Mouse (Mus musculus) hindbrain, embryonic 16.5 days (tissue): Measurements from ENCODE around the gene Trpv1. TPM values are rescaled to one million over a fixed set of nuclear protein-coding genes. Genes with fewer than 3 reads are reported as not detected.

Experiments
- ATAC-seq: fragments of 200-750 bp; cut with Nextera tagmentation; 2 replicates; pipeline ENCODE4 v1.8.0; 2017; ENCODE audit warnings: moderate TSS enrichment, moderate library complexity
- H3K27ac ChIP-seq: fragments of 300-500 bp; sonication (generic); 2 replicates; pipeline ENCODE4 v1.5.1; 2014; ENCODE audit warnings: low read depth, mild to moderate bottlenecking, control low read depth, low read length, moderate library complexity
- H3K27me3 ChIP-seq: fragments of 300-500 bp; sonication (generic); replicated peaks from 2 replicates; pipeline ENCODE4 v1.6.1; 2014; ENCODE audit warnings: low read length; ENCODE audit not compliant: control insufficient read depth, insufficient read depth
- H3K36me3 ChIP-seq: fragments of 300-500 bp; sonication (generic); 2 replicates; pipeline ENCODE4 v1.6.1; 2014; ENCODE audit warnings: mild to moderate bottlenecking, low read length, moderate library complexity, mixed read lengths; ENCODE audit not compliant: control insufficient read depth, insufficient read depth
- H3K4me1 ChIP-seq: fragments of 300-500 bp; sonication (generic); 2 replicates; pipeline ENCODE4 v1.6.1; 2014; ENCODE audit warnings: low read depth, low read length; ENCODE audit not compliant: control insufficient read depth, insufficient read depth
- H3K4me2 ChIP-seq: fragments of 300-500 bp; sonication (generic); 2 replicates; pipeline ENCODE4 v1.6.1; 2014; ENCODE audit warnings: mild to moderate bottlenecking, low read length, control low read depth, moderate library complexity
- H3K4me3 ChIP-seq: fragments of 300-500 bp; sonication (generic); 2 replicates; pipeline ENCODE4 v1.5.1; 2014; ENCODE audit warnings: mild to moderate bottlenecking, low read length, control low read depth, moderate library complexity
- H3K9ac ChIP-seq: fragments of 300-500 bp; sonication (generic); 2 replicates; pipeline ENCODE4 v1.6.1; 2014; ENCODE audit warnings: low read depth, mild to moderate bottlenecking, control low read depth, low read length, moderate library complexity
- H3K9me3 ChIP-seq: fragments of 300-500 bp; sonication (generic); 2 replicates; pipeline ENCODE4 v1.6.1; 2014; ENCODE audit warnings: mild to moderate bottlenecking, low read length, moderate library complexity; ENCODE audit not compliant: control insufficient read depth
- WGBS: fragments of 180-500 bp; shearing (Covaris S2); extraction: QIAGEN DNeasy Blood & Tissue Kit; methylation state at CpG from one replicate; pipeline ENCODE4 v1.1.7; 2014; 5-methylcytosine and 5-hydroxymethylcytosine counted together
- polyA plus RNA-seq: library from polyadenylated mRNA; unstranded; fragments of >200 nt; fragmentation: Nextera tagmentation; extraction: Ambion mirVana; gene quantifications from 2 replicates; pipeline ENCODE4 v1.2.1, GENCODE M21; 2015

The Trpv1 gene
- polyA plus RNA-seq, 1 experiment from 2014 or later, result 0.40 TPM

DNA sequence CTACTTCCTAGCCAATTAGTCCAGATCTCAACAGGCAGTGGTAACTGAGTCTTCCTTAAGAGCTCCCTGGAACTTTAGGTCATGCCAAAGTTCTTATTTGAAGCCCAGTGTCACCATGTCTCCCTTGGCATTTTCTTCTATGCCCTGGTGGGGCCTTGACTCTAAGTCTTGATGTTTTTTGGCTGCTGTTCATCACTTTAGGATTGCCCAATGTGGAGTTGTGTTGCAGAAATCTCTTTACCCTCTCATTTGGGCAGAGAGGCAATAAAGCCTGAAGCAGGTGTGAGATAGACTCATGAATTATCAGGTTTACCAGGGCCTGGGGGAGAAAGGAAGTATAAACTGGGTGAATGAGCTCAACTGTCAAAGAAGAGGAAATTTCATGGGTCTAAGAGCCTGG is 24.6 kb downstream of the Trpv1 start:
- Histone ChIP-seq H3K9ac (no peak overlapping the region), H3K9me3 (no peaks in the 10 kb centered on the region), H3K27me3 (no peaks in the 10 kb centered on the region), H3K4me3 (no peak overlapping the region), H3K27ac (no peak overlapping the region), H3K36me3 (no peaks in the 10 kb centered on the region), H3K4me2 (no peak overlapping the region), H3K4me1 (no peaks in the 10 kb centered on the region)
- ATAC-seq, result no peak

DNA sequence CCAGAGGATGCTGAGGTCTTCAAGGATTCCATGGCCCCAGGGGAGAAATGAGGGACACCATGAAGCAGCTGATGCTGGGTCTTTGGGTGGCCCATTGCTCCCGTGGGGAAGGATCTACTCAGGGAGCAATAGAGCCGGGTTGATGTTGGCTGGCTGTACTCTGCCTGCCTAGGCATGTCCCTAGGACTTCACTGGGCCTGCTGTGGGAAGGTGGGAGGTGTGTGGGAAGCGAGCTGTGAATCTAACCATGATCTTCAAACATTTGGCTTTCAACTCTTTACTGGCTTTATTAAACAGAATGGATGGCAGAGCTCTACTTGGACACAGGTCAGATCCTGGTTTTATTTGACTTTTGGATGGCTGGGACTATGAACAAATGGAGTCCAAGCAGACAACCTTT is 26.4 kb downstream of the Trpv1 start:
- no peaks in the 10 kb centered on the region for H3K36me3 ChIP-seq
- WGBS, result 71% methylated on average over 3 of the region's 3 CpGs
- no peak overlapping the region for H3K27ac ChIP-seq
- no peaks in the 10 kb centered on the region for H3K9me3 ChIP-seq
- ATAC-seq, result no peak
- no peaks in the 10 kb centered on the region for H3K27me3 ChIP-seq
- no peak overlapping the region for H3K4me3 ChIP-seq
- H3K4me1 ChIP-seq, result no peaks in the 10 kb centered on the region
- H3K4me2 ChIP-seq, result no peak overlapping the region
- no peak overlapping the region for H3K9ac ChIP-seq

DNA sequence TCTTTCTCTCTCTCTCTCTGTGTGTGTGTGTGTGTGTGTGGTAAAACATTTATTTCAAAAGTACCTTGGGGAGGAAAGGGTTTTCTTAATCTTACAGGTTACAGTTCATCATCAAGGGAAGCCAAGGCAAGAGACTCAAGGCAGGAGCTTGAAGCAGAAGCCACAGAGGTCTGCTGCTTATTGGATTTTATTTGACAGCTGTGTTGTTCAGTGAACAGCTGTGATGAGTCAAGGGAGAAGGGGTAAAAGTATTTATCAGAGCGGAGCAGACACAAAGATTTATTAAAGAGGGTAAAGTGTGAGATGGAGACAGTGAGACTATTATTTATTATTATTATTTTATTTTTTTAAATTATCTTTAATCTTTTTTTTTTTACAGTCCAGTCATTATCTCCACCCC is 27.3 kb downstream of the Trpv1 start:
- H3K27me3 ChIP-seq, result no peaks in the 10 kb centered on the region
- H3K4me3 ChIP-seq, result no peak overlapping the region
- no peaks in the 10 kb centered on the region for H3K36me3 ChIP-seq
- H3K9ac ChIP-seq, result no peak overlapping the region
- ATAC-seq, result no peak
- H3K4me2 ChIP-seq, result no peak overlapping the region
- WGBS, result 93% methylated on average over 1 of the region's 1 CpGs
- no peak overlapping the region for H3K27ac ChIP-seq
- no peaks in the 10 kb centered on the region for H3K9me3 ChIP-seq
- no peaks in the 10 kb centered on the region for H3K4me1 ChIP-seq

DNA sequence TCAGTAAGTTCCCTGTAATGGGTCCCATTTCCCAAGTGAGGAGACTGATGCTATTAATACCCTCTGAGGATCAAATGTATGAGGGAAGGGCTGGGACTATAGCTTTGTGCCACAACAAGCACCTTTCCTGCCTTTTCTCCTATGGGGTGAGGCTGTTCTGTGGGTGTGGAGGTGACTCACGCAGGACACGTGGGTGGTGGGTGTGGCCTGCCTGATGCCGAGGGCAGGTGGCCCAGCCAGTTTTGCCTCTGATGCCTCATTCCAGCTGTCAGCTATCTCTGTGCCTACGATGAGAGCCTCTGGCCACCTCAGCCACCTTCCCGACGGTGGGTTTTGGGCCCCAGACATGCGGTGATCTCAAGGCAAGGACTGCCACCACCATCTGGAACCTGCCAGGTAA is 33.2 kb downstream of the Trpv1 start, which contains the start of gene Trpv3:
Gene Trpv3, plus strand, starts transcription at position 122 of the 400 bp plus-strand sequence.
- Histone ChIP-seq H3K9ac (no peak within 1 kb of the TSS), H3K27ac (no peak within 1 kb of the TSS), H3K27me3 (no peaks in the 10 kb centered on the region), H3K4me2 (no peak within 1 kb of the TSS), H3K36me3 (no peaks in the 10 kb centered on the region), H3K4me3 (no peak within 1 kb of the TSS), H3K4me1 (no peaks in the 10 kb centered on the region), H3K9me3 (no peaks in the 10 kb centered on the region)
- ATAC-seq, result no peak
- WGBS, result 86% methylated on average over 7 of the region's 7 CpGs

DNA sequence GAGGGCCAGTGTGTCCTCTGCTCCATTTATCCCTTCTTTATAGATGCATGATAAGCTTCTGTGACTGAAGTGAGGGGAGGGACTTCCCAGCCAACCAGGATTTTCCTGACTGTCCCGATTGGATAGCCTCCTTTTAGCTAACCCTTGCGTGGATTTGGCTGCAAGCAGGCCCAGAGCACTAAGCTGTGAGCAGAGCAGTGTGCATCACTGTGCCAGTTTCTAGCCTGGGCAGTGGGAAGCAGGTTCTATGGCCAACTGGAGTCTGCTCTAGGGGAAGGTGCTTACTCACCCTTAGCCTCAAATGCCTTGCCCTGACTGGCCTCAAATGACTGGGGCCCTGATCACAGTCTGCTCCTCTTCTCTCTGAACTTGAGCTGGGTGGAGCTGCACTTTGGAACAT is 40.7 kb downstream of the Trpv1 start:
- no peak overlapping the region for H3K9ac ChIP-seq
- no peaks in the 10 kb centered on the region for H3K9me3 ChIP-seq
- no peak for ATAC-seq
- no peak overlapping the region for H3K4me2 ChIP-seq
- no peaks in the 10 kb centered on the region for H3K27me3 ChIP-seq
- H3K36me3 ChIP-seq, result no peaks in the 10 kb centered on the region
- H3K4me3 ChIP-seq, result no peak overlapping the region
- no peak overlapping the region for H3K27ac ChIP-seq
- H3K4me1 ChIP-seq, result no peaks in the 10 kb centered on the region
- 54% methylated on average over 2 of the region's 2 CpGs for WGBS

DNA sequence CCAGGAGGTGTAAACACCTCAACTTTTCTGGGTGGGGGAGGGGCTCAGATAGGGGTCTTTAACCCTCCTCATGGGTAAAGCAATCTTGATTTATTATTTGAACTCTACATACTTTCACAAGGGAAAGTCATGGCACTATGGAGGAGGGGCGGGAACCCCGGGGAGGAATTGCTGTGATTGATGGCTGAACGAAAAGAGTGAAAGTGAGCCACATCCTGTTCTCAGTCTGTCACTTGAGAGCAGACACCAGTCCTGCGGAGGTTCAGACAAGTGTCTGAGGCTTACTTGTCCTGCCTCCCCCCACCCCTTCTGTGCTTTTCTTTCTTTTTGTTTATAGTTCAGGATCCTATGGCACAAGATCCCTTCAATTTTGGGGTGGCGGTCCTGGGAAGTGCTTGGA is 46.6 kb downstream of the Trpv1 start:
- H3K9me3 ChIP-seq, result no peaks in the 10 kb centered on the region
- H3K27ac ChIP-seq, result no peak overlapping the region
- H3K4me2 ChIP-seq, result no peak overlapping the region
- no peak for ATAC-seq
- no peak overlapping the region for H3K4me3 ChIP-seq
- no peaks in the 10 kb centered on the region for H3K4me1 ChIP-seq
- no peaks in the 10 kb centered on the region for H3K27me3 ChIP-seq
- H3K36me3 ChIP-seq, result no peaks in the 10 kb centered on the region
- no peak overlapping the region for H3K9ac ChIP-seq
- 55% methylated on average over 5 of the region's 5 CpGs for WGBS

DNA sequence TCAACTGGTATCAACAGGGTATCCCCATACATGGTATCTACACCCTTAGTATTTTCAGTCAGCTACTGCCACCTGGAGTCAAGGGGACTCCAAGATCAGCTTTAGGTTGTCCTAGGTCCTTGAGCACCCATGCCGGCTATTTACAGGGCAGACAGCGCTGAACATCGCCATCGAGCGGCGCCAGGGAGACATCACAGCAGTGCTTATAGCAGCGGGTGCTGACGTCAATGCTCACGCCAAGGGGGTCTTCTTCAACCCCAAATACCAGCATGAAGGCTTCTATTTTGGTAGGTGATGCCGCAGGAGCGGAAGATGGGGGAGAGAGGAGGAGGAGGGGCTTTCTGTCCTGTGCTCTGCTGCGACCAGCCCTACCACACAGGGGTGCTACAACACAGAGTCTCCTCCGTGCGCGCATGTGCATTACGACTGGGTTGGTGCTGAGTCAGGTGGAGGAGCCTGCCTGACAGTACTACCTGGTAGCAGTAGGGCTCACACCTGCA is 47.5 kb downstream of the Trpv1 start:
- Histone ChIP-seq H3K9me3 (no peaks in the 10 kb centered on the region), H3K4me3 (peak overlapping the region; percentile 43), H3K27me3 (no peaks in the 10 kb centered on the region), H3K4me1 (no peaks in the 10 kb centered on the region), H3K9ac (peak overlapping the region; percentile 61), H3K27ac (0 out of 2 replicates have a peak overlapping the region, but pooled peaks have one; percentile 42), H3K4me2 (peak overlapping the region; percentile 66), H3K36me3 (no peaks in the 10 kb centered on the region)
- peak; percentile 98 for ATAC-seq
- under 1% methylated on average over 16 of the region's 16 CpGs for WGBS

DNA sequence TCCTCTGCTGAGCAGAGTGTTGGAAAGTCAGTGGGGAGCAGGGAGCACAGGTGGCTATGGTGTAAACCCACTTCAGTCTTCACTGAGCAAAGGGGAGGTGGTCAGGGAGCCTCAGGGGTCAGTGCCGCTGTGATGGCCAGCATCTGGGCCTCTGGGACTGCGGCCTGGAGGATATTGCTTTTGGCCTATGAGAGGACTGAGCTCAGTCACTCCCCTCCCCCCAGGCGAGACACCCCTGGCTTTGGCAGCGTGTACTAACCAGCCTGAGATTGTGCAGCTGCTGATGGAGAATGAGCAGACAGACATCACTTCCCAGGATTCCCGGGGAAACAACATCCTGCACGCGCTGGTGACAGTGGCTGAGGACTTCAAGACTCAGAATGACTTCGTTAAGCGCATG is 49.3 kb downstream of the Trpv1 start:
- no peak overlapping the region for H3K9ac ChIP-seq
- H3K27me3 ChIP-seq, result no peaks in the 10 kb centered on the region
- no peak for ATAC-seq
- 88% methylated on average over 9 of the region's 9 CpGs for WGBS
- no peaks in the 10 kb centered on the region for H3K36me3 ChIP-seq
- H3K4me3 ChIP-seq, result no peak overlapping the region
- H3K4me1 ChIP-seq, result no peaks in the 10 kb centered on the region
- H3K27ac ChIP-seq, result no peak overlapping the region
- H3K4me2 ChIP-seq, result no peak overlapping the region
- H3K9me3 ChIP-seq, result no peaks in the 10 kb centered on the region

DNA sequence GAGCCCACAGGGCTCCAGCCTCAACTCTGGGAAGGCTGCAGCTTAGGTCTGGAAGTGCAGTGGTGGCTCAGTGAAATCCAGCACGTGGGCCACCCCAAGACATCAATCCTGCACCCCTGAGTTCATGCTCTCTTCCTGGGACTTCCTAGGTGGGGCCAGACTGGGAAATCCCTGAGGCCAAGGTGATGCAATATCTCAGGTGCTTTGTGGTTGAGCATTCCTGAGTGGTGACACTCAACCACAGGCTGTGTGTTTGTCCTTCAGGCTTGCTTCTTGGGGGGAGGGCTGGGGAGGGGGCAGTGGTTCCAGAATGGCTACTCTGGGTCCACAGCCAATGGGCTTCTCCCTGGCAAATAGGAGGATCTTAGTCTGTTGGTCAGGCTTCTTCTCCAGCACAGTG is 49.8 kb downstream of the Trpv1 start:
- no CpG with 5 or more reads among the region's 1 CpGs for WGBS
- ATAC-seq, result no peak

DNA sequence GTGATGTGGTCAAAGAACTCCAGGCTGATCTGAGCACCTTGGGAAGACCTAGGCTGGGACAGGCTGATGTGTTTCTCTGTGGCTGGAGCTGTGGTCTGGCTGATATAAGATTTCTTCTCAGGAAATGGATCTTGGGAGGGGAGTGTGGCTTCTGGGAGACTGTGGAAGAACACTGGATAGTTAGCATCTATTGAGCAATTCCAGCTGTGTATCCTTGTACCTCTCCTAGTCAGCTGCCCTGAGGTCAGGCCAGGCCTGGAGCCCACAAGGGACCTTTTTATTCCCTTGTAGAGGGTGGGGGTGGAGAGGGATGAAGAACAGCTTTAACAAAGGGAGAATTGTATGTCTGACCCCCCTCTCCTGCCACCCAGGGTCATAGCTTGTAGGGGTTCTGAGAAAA is 50.3 kb downstream of the Trpv1 start:
- Histone ChIP-seq H3K4me3 (no peak overlapping the region), H3K9me3 (no peaks in the 10 kb centered on the region), H3K9ac (no peak overlapping the region), H3K4me2 (no peak overlapping the region), H3K4me1 (no peaks in the 10 kb centered on the region), H3K27me3 (no peaks in the 10 kb centered on the region), H3K36me3 (no peaks in the 10 kb centered on the region), H3K27ac (no peak overlapping the region)
- ATAC-seq, result no peak

More for the DNA sequence above, 49.8 kb downstream of the Trpv1 start:
- H3K9ac ChIP-seq, result no peak overlapping the region
- H3K4me1 ChIP-seq, result no peaks in the 10 kb centered on the region
- no peak overlapping the region for H3K4me3 ChIP-seq
- H3K4me2 ChIP-seq, result no peak overlapping the region
- no peaks in the 10 kb centered on the region for H3K27me3 ChIP-seq
- no peak overlapping the region for H3K27ac ChIP-seq
- H3K36me3 ChIP-seq, result no peaks in the 10 kb centered on the region
- no peaks in the 10 kb centered on the region for H3K9me3 ChIP-seq
